Mouse (Mus musculus) heart, embryonic 11.5 days (tissue): ENCODE measurements at regions not wholly inside any gene's neighbourhood (a gene's known extent, or its start where the extent isn't known, plus 50 kb on each side); places are given as distances from the start of the nearest gene placed in this dataset.

Source experiments
- ATAC-seq: fragments of 200-750 bp; cut with Nextera tagmentation; replicated peaks from 2 replicates; pipeline ENCODE4 v1.8.0; 2017; ENCODE audit warnings: moderate library complexity; ENCODE audit not compliant: insufficient number of reproducible peaks, low FRiP score, low TSS enrichment
- H3K27ac ChIP-seq: fragments of 300-500 bp; sonication (generic); 2 replicates; pipeline ENCODE4 v1.5.1; 2014; ENCODE audit warnings: mild to moderate bottlenecking, low read depth, low read length
- H3K27me3 ChIP-seq: fragments of 300-500 bp; sonication (generic); 2 replicates; pipeline ENCODE4 v1.6.1; 2014; ENCODE audit warnings: mild to moderate bottlenecking, low read length, mixed read lengths; ENCODE audit not compliant: control insufficient read depth, insufficient read depth
- H3K36me3 ChIP-seq: fragments of 300-500 bp; sonication (generic); 2 replicates; pipeline ENCODE4 v1.6.1; 2014; ENCODE audit warnings: mild to moderate bottlenecking, low read length, moderate library complexity, mixed read lengths; ENCODE audit not compliant: control insufficient read depth, insufficient read depth
- H3K4me1 ChIP-seq: fragments of 300-500 bp; sonication (generic); 2 replicates; pipeline ENCODE4 v1.6.1; 2014; ENCODE audit warnings: low read length; ENCODE audit not compliant: control insufficient read depth, insufficient read depth
- H3K4me2 ChIP-seq: fragments of 300-500 bp; sonication (generic); 2 replicates; pipeline ENCODE4 v1.6.1; 2014; ENCODE audit warnings: mild to moderate bottlenecking, moderate library complexity
- H3K4me3 ChIP-seq: fragments of 300-500 bp; sonication (generic); 2 replicates; pipeline ENCODE4 v1.5.1; 2014; ENCODE audit warnings: low read depth, low read length
- H3K9ac ChIP-seq: fragments of 300-500 bp; sonication (generic); 2 replicates; pipeline ENCODE4 v1.6.1; 2014; ENCODE audit warnings: mild to moderate bottlenecking, low read depth, low read length, moderate library complexity
- H3K9me3 ChIP-seq: fragments of 300-500 bp; sonication (generic); replicated peaks from 2 replicates; pipeline ENCODE4 v1.6.1; 2016; ENCODE audit warnings: low read length; ENCODE audit not compliant: control insufficient read depth
- WGBS: fragments of 180-500 bp; shearing (Covaris S2); extraction: QIAGEN DNeasy Blood & Tissue Kit; methylation state at CpG from one replicate; pipeline ENCODE4 v1.1.7; 2014; ENCODE audit not compliant: insufficient replicate concordance; 5-methylcytosine and 5-hydroxymethylcytosine counted together

GRCm38 (mm10) chr13:97816923-97817322 lies 56.5 kb upstream of the Gm10260 start:
- Histone ChIP-seq H3K4me1 (no peaks in the 10 kb centered on the region), H3K4me3 (no peak overlapping the region), H3K27ac (no peak overlapping the region), H3K9ac (no peak overlapping the region), H3K36me3 (no peaks in the 10 kb centered on the region), H3K27me3 (no peaks in the 10 kb centered on the region), H3K4me2 (no peak overlapping the region), H3K9me3 (no peaks in the 10 kb centered on the region)
- no peak for ATAC-seq
- 94% methylated on average over 3 of the region's 3 CpGs for WGBS
